Mouse (Mus musculus) layer of hippocampus, adult 9-10 months (tissue): Measurements from ENCODE around the gene Serp1.
"Not testable (repeated sequence)": the region's sequence is repeated elsewhere in the genome, so short reads cannot be mapped to it uniquely, and the experiment has no call there.

Experiments used
- DNase-seq: peaks from one replicate; pipeline ENCODE4 v3.0.0; 2022; ENCODE audit warnings: low spot score

Gene Serp1

GRCm38 (mm10) chr3:58504676-58505075 is 21.0 kb downstream of the Serp1 start:
- DNase-seq = no peak

- no peak for DNase-seq
Measured at GRCm38 (mm10) chr3:58503720-58504333, 21.9 kb downstream of the Serp1 start.

- DNase-seq = no peak
Measured at GRCm38 (mm10) chr3:58501961-58502360, 23.7 kb downstream of the Serp1 start.

GRCm38 (mm10) chr3:58493621-58494020 is 32.1 kb downstream of the Serp1 start:
- no peak for DNase-seq

GRCm38 (mm10) chr3:58490787-58491186 is 34.9 kb downstream of the Serp1 start:
- no peak for DNase-seq

DNA sequence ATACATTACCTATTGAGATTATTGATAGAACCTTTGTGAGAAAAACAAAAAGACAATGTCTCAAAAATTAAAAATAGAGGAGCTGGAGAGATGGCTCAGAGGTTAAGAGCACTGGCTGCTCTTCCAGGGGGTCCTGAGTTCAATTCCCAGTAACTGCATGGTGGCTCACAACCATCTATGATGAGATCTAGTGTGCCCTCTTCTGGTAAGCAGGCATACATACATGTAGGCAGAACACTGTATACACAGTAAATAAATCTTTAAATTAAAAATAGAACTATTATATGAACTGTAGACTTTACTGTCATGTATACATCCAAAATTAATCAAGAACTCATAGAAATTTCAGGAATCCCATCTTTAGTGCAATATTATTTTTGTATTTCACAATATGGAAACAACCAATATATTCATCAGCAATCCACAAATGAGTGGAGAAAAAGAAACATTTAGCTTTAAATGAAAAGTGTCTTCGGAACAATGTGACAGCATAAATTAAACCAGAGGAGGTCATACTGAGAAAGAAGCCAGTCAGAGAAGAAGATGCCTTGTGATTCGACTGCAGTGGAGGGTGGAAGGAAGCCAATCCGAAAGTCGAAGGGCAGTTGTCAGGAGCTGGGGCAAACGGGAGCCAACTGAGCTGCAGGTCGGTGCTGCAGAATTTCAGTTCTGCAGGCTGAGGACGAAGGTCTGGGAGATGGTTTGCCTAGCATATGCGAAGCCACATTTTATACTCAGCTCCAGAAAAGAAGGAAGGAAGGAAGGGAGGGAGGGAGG is 37.5 kb downstream of the Serp1 start:
- no peak for DNase-seq

DNA sequence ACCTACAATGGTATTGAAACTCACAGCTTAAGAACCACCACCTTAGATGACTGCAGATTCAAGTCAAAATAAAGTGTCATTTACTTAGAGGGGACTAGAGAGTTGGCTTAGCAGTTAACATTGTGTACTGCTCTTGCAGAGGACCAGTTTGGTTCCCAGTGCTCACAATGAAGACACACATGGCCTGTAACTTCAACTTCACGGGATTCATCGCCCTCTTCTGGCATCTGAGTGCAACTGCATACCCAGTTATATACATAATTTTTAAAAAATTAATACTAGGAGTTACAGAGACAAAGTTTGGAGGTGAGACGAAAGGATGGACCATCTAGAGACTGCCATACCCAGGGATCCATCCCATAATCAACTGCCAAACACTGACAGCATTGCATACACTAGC is 38.6 kb downstream of the Serp1 start:
- no peak for DNase-seq

DNA sequence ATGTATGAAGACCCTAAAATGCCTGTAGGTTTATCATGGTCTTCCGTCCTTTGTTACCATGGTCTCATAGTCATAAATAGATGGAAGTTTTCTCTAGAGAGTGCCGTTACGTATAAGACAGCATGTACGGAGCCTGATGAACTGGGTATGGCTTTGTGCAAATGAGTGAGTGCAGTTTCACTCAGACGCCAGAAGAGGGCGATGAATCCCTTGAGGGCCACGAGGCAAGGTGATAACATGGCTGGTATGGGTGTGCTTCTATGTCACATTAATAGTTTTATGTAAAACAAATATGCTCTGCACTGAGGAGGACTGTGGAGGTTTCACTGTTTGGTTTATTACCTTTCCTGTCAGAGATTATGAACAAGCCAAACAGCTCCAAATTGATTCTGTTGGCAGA is 39.8 kb downstream of the Serp1 start:
- DNase-seq = no peak

GRCm38 (mm10) chr3:58478755-58479455 is 46.8 kb downstream of the Serp1 start:
- DNase-seq = no peak

DNA sequence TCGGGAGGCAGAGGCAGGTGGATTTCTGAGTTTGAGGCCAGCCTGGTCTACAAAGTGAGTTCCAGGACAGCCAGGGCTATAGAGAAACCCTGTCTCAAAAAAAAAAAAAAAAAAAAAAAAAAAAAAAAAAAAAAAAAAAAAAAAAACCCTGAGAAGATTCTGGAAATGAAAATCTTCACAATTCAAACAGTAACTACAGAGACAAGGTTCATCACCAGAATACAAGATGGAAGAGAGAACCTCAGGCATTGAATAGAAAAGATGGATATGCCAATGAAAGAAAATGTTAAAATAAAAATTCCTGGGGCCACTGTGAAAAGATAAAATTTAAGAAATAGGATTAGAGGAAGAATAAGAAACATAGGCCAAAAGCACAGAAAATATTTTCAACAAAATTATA is 50.4 kb downstream of the Serp1 start:
- not testable (repeated sequence) for DNase-seq
